Mouse (Mus musculus): Measurements from ENCODE around the gene Fos.
"Not testable (repeated sequence)": the region's sequence is repeated elsewhere in the genome, so short reads cannot be mapped to it uniquely, and the experiment has no call there.

Fos gene

GRCm38 (mm10) chr12:85524193-85524858 lies 50.6 kb downstream of the Fos start:
- DNase-seq = no peak

- DNase-seq = not testable (repeated sequence)
Observed at GRCm38 (mm10) chr12:85524859-85525495, 51.3 kb downstream of the Fos start.
